25 mouse cellular contexts compared by ENCODE assay signal in the genomic region with DNA sequence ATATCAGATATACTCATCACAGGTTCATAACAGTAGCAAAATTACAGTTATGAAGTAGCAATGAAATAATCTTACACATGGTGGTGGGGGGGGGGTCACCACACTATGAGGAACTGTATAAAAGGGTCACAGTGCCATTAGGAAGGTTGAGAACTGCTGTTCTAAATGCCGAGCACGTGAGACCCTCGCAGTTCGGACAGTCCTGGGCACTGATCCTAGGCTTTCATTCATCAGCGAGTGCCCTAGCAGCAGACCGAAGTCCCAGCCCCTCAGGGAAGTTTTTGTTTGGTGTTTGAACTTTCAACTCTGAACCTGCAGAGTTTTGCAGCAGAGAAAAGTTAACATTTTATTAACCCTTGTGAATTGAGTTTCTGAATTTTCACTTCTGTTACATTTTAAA. TPM values are rescaled to one million over a fixed set of nuclear protein-coding genes. Genes with fewer than 3 reads are reported as not detected.
DNase-seq lines count a peak whose midpoint lies in the region; ATAC-seq and TF ChIP-seq lines count a peak whose summit lies in the region.
"Had no signal": no experiment of that assay in that cellular context is flagged by ENCODE, and none has a peak within 500 bp of the region (broad histone marks: within the 10 kb centered on the region; RNA-seq: fewer than 3 reads in every experiment).

No protein-coding gene starts in this region.

- H3K9ac ChIP-seq in hindbrain, postnatal 0 days (replicated peaks; ENCODE audit: low read length) = no peak overlapping the region
- H3K9ac ChIP-seq in hindbrain, embryonic 11.5 days (ENCODE audit: low read depth, low read length) = no peak overlapping the region
- no peak overlapping the region for H3K9ac ChIP-seq in kidney, embryonic 14.5 days (ENCODE audit: low read depth, low read length)
- H3K9ac ChIP-seq in midbrain, postnatal 0 days (replicated peaks; ENCODE audit: low read length, poor library complexity, severe bottlenecking) = no peak overlapping the region
- H3K9ac ChIP-seq: embryonic facial prominence, embryonic 12.5 days; forebrain, embryonic 13.5 days had no signal

- H3K36me3 ChIP-seq in hindbrain, postnatal 0 days (ENCODE audit: insufficient read depth, low read length) = no peaks in the 10 kb centered on the region
- H3K36me3 ChIP-seq in hindbrain, embryonic 11.5 days (ENCODE audit: control insufficient read depth, insufficient read depth, low read length) = no peaks in the 10 kb centered on the region
- no peaks in the 10 kb centered on the region for H3K36me3 ChIP-seq in kidney, embryonic 14.5 days (ENCODE audit: control insufficient read depth, insufficient read depth, low read length)
- H3K36me3 ChIP-seq in midbrain, postnatal 0 days (ENCODE audit: insufficient read depth, low read length) = no peaks in the 10 kb centered on the region
- no peaks in the 10 kb centered on the region for H3K36me3 ChIP-seq in midbrain, embryonic 10.5 days
- H3K36me3 ChIP-seq: embryonic facial prominence, embryonic 10.5 days; embryonic facial prominence, embryonic 12.5 days; G1E had no signal

- H3K27me3 ChIP-seq in hindbrain, postnatal 0 days (ENCODE audit: insufficient read depth, low read length) = no peaks in the 10 kb centered on the region
- H3K27me3 ChIP-seq in hindbrain, embryonic 11.5 days (ENCODE audit: control insufficient read depth, insufficient read depth, low read length) = no peaks in the 10 kb centered on the region
- no peaks in the 10 kb centered on the region for H3K27me3 ChIP-seq in kidney, embryonic 14.5 days (ENCODE audit: control insufficient read depth, insufficient read depth, low read length)
- H3K27me3 ChIP-seq in midbrain, postnatal 0 days (ENCODE audit: insufficient read depth, low read length) = no peaks in the 10 kb centered on the region
- no peaks in the 10 kb centered on the region for H3K27me3 ChIP-seq in midbrain, embryonic 10.5 days (ENCODE audit: low read depth, poor library complexity, severe bottlenecking)
- H3K27me3 ChIP-seq: CH12.LX; embryonic facial prominence, embryonic 12.5 days; forebrain, embryonic 13.5 days; Patski had no signal

- no peak overlapping the region for H3K4me3 ChIP-seq in hindbrain, postnatal 0 days (ENCODE audit: low read length)
- no peak overlapping the region for H3K4me3 ChIP-seq in hindbrain, embryonic 11.5 days (ENCODE audit: low read depth, low read length)
- H3K4me3 ChIP-seq in kidney, embryonic 14.5 days (ENCODE audit: low read length) = no peak overlapping the region
- H3K4me3 ChIP-seq in midbrain, postnatal 0 days (ENCODE audit: low read depth, low read length) = no peak overlapping the region
- no peak overlapping the region for H3K4me3 ChIP-seq in midbrain, embryonic 10.5 days
- H3K4me3 ChIP-seq: embryonic facial prominence, embryonic 10.5 days; embryonic facial prominence, embryonic 12.5 days; forebrain, embryonic 13.5 days had no signal

- peak; percentile 75 for ATAC-seq in hindbrain, postnatal 0 days
- ATAC-seq in hindbrain, embryonic 11.5 days (ENCODE audit: low FRiP score) = no peak
- no peak for ATAC-seq in kidney, embryonic 14.5 days (ENCODE audit: low FRiP score, low TSS enrichment)
- peak; percentile 49; the same call in 1 of the 2 replicates for ATAC-seq in midbrain, postnatal 0 days (ENCODE audit: low FRiP score)
- ATAC-seq: activated CD4-positive, CD25-positive, alpha-beta regulatory T cell, adult 4 months; CD4-positive, CD25-positive, alpha-beta regulatory T cell, adult 4 months; forebrain, embryonic 13.5 days; Patski had no signal

- peak; percentile 3 for DNase-seq in heart, adult 11 months
- no peak for DNase-seq in heart, adult 9 months (ENCODE audit: low spot score in 2 of 2)
- peak; percentile 42 for DNase-seq in hindbrain, postnatal 0 days (ENCODE audit: low spot score)
- no peak for DNase-seq in hindbrain, embryonic 11.5 days (ENCODE audit: low spot score)
- peak; percentile 24 for DNase-seq in kidney, adult 9 months
- DNase-seq in midbrain, postnatal 0 days (ENCODE audit: low spot score) = peak; percentile 53
- no peak for DNase-seq in midbrain, embryonic 10.5 days (ENCODE audit: low spot score)
- DNase-seq: adrenal gland, adult 8-10 months; adrenal gland, postnatal 14 days; adrenal gland, postnatal 36 days; B cell, adult 2 months; cerebellum, adult 11-12 months; cerebellum, adult 2 months; cerebellum, adult 9-10 months; cerebellum, postnatal 10 days; cerebellum, postnatal 25 days had no signal

- no peak overlapping the region for H3K27ac ChIP-seq in hindbrain, postnatal 0 days
- no peak overlapping the region for H3K27ac ChIP-seq in hindbrain, embryonic 11.5 days (ENCODE audit: low read depth, low read length)
- H3K27ac ChIP-seq in kidney, embryonic 14.5 days (ENCODE audit: low read depth, low read length) = no peak overlapping the region
- H3K27ac ChIP-seq in midbrain, postnatal 0 days (ENCODE audit: low read depth, low read length) = no peak overlapping the region
- H3K27ac ChIP-seq in midbrain, embryonic 10.5 days (replicated peaks) = no peak overlapping the region
- H3K27ac ChIP-seq: embryonic facial prominence, embryonic 10.5 days; embryonic facial prominence, embryonic 12.5 days; forebrain, embryonic 13.5 days had no signal

- H3K4me1 ChIP-seq in hindbrain, postnatal 0 days (ENCODE audit: insufficient read depth, low read length) = no peaks in the 10 kb centered on the region
- H3K4me1 ChIP-seq in hindbrain, embryonic 11.5 days (replicated peaks; ENCODE audit: control insufficient read depth, insufficient read depth, low read length) = no peaks in the 10 kb centered on the region
- H3K4me1 ChIP-seq in kidney, embryonic 14.5 days (ENCODE audit: control insufficient read depth, insufficient read depth, low read length) = no peaks in the 10 kb centered on the region
- no peaks in the 10 kb centered on the region for H3K4me1 ChIP-seq in midbrain, postnatal 0 days (ENCODE audit: insufficient read depth, low read length)
- no peaks in the 10 kb centered on the region for H3K4me1 ChIP-seq in midbrain, embryonic 10.5 days
- H3K4me1 ChIP-seq: embryonic facial prominence, embryonic 10.5 days; embryonic facial prominence, embryonic 12.5 days; forebrain, embryonic 13.5 days had no signal

- no peak overlapping the region for H3K4me2 ChIP-seq in hindbrain, postnatal 0 days (ENCODE audit: low read depth, low read length)
- no peak overlapping the region for H3K4me2 ChIP-seq in hindbrain, embryonic 11.5 days (replicated peaks; ENCODE audit: low read depth, low read length)
- H3K4me2 ChIP-seq in kidney, embryonic 14.5 days (replicated peaks; ENCODE audit: low read depth, low read length) = no peak overlapping the region
- no peak overlapping the region for H3K4me2 ChIP-seq in midbrain, postnatal 0 days (ENCODE audit: low read depth, low read length, poor library complexity, severe bottlenecking)
- H3K4me2 ChIP-seq: embryonic facial prominence, embryonic 12.5 days; forebrain, embryonic 13.5 days had no signal

- WGBS in hindbrain, postnatal 0 days = 60% methylated on average over 6 of the region's 6 CpGs
- WGBS in hindbrain, embryonic 11.5 days = 65% methylated on average over 6 of the region's 6 CpGs
- 79% methylated on average over 6 of the region's 6 CpGs for WGBS in kidney, embryonic 14.5 days
- 77% methylated on average over 6 of the region's 6 CpGs for WGBS in midbrain, postnatal 0 days
- WGBS in midbrain, embryonic 10.5 days = 79% methylated on average over 6 of the region's 6 CpGs

- TF ChIP-seq CTCF in hindbrain, postnatal 0 days (IDR thresholded peaks at IDR 0.05; ENCODE audit: low read depth) = no peak
- no peak for TF ChIP-seq CTCF in midbrain, postnatal 0 days (IDR thresholded peaks at IDR 0.05)

- H3K9me3 ChIP-seq in hindbrain, postnatal 0 days (ENCODE audit: low read length) = no peaks in the 10 kb centered on the region
- H3K9me3 ChIP-seq in hindbrain, embryonic 11.5 days (ENCODE audit: control insufficient read depth, low read length) = no peaks in the 10 kb centered on the region
- H3K9me3 ChIP-seq in kidney, embryonic 14.5 days (ENCODE audit: control insufficient read depth, low read length) = no peaks in the 10 kb centered on the region
- H3K9me3 ChIP-seq in midbrain, postnatal 0 days (ENCODE audit: low read length) = no peaks in the 10 kb centered on the region
- H3K9me3 ChIP-seq in midbrain, embryonic 10.5 days (replicated peaks) = no peaks in the 10 kb centered on the region
- H3K9me3 ChIP-seq: embryonic facial prominence, embryonic 10.5 days; embryonic facial prominence, embryonic 12.5 days; forebrain, embryonic 13.5 days had no signal

RNA-seq across cellular contexts. Expression of gene Eps8, which starts 2.5 kb away (rescaled TPM):
- 31.8 and 32.2 TPM in 2 replicates for total RNA-seq in hindbrain, postnatal 0 days (2014; rRNA removed)
- 40.0 and 43.3 TPM in 2 replicates for polyA plus RNA-seq in hindbrain, postnatal 0 days (2015; fragmentation: Nextera tagmentation; extraction: Ambion mirVana)
- 9.3 and 9.4 TPM in 2 replicates for polyA plus RNA-seq in hindbrain, embryonic 11.5 days (2014; fragmentation: Nextera tagmentation; extraction: Ambion mirVana)
- 16.0 and 28.5 TPM in 2 replicates for polyA plus RNA-seq in kidney, embryonic 14.5 days (2014; fragmentation: Nextera tagmentation; extraction: Ambion mirVana)
- 27.2 and 28.8 TPM in 2 replicates for total RNA-seq in midbrain, postnatal 0 days (2014; rRNA removed)
- 29.9 and 34.3 TPM in 2 replicates for polyA plus RNA-seq in midbrain, postnatal 0 days (2015; fragmentation: Nextera tagmentation; extraction: Ambion mirVana)
- polyA plus RNA-seq in midbrain, embryonic 10.5 days (2016; fragmentation: Nextera tagmentation; extraction: Ambion mirVana) = 5.5 and 7.1 TPM in 2 replicates
- polyA plus RNA-seq: G1E had no signal

Comparison
In these comparisons a context has a peak if more than half of its experiments do, and no peak if none do; other contexts are left out.
1. DNase-seq: peak in heart, adult 11 months (single experiment), hindbrain, postnatal 0 days (single experiment), kidney, adult 9 months (single experiment) and midbrain, postnatal 0 days (single experiment); none in heart, adult 9 months (0 of 2), hindbrain, embryonic 11.5 days (single experiment) and midbrain, embryonic 10.5 days (single experiment).
2. ATAC-seq: peak in hindbrain, postnatal 0 days (single experiment) and midbrain, postnatal 0 days (single experiment); none in hindbrain, embryonic 11.5 days (single experiment) and kidney, embryonic 14.5 days (single experiment).